Comparison of ENCODE assay signal across 8 mouse cellular contexts in genomic region chr11:106673727-106674611, GRCm38 (mm10).
A peak's percentile ranks its signal among the peaks of the same experiment; 100 is the strongest.
DNase-seq lines count a peak whose midpoint lies in the region; ATAC-seq and TF ChIP-seq lines count a peak whose summit lies in the region.

No protein-coding gene starts in this region.

- no peak for TF ChIP-seq CTCF in lung, postnatal 0 days (IDR thresholded peaks at IDR 0.05)
- TF ChIP-seq CTCF in lung, adult 2 months (IDR thresholded peaks at IDR 0.05; ENCODE audit: insufficient read depth, low read length): no peak
- TF ChIP-seq CTCF in stomach, postnatal 0 days (IDR thresholded peaks at IDR 0.05; ENCODE audit: low read depth): no peak

- no peak for DNase-seq in lung, postnatal 0 days (ENCODE audit: low spot score)
- no peak for DNase-seq in lung, adult 2 months
- DNase-seq in liver, embryonic 11.5 days (ENCODE audit: low spot score): no peak
- DNase-seq in stomach, postnatal 0 days (ENCODE audit: low spot score): no peak
- no peak for DNase-seq in embryo, embryonic 11 days
- no peak for DNase-seq in lung, postnatal 4 days

- TF ChIP-seq POLR2A in lung, adult 2 months (IDR thresholded peaks at IDR 0.05; ENCODE audit: borderline replicate concordance, extremely low read depth, low read depth, low read length): no peak

- H3K4me1 ChIP-seq in lung, postnatal 0 days (ENCODE audit: insufficient read depth, low read depth, low read length): peaks cover 32% of the 10 kb centered on the region; the same call in 1 of the 2 replicates
- peaks cover 56% of the 10 kb centered on the region for H3K4me1 ChIP-seq in lung, adult 2 months (ENCODE audit: control insufficient read depth, insufficient read depth, low read length)
- peaks cover 37% of the 10 kb centered on the region for H3K4me1 ChIP-seq in forebrain, embryonic 16.5 days (replicated peaks; ENCODE audit: control insufficient read depth, insufficient read depth, low read length)
- H3K4me1 ChIP-seq in liver, embryonic 11.5 days (replicated peaks; ENCODE audit: control insufficient read depth, insufficient read depth, low read length): peaks cover 28% of the 10 kb centered on the region
- H3K4me1 ChIP-seq in stomach, postnatal 0 days (replicated peaks; ENCODE audit: control insufficient read depth, insufficient read depth): peaks cover 6% of the 10 kb centered on the region; the same call in 1 of the 2 replicates

- H3K9me3 ChIP-seq in lung, postnatal 0 days (ENCODE audit: low read length): no peaks in the 10 kb centered on the region
- H3K9me3 ChIP-seq in forebrain, embryonic 16.5 days (ENCODE audit: control insufficient read depth, low read length): no peaks in the 10 kb centered on the region
- no peaks in the 10 kb centered on the region for H3K9me3 ChIP-seq in liver, embryonic 11.5 days (ENCODE audit: control insufficient read depth, low read length)
- no peaks in the 10 kb centered on the region for H3K9me3 ChIP-seq in stomach, postnatal 0 days (ENCODE audit: control insufficient read depth, low read length)

- H3K36me3 ChIP-seq in lung, postnatal 0 days (ENCODE audit: insufficient read depth, low read length): no peaks in the 10 kb centered on the region
- no peaks in the 10 kb centered on the region for H3K36me3 ChIP-seq in forebrain, embryonic 16.5 days (ENCODE audit: control insufficient read depth, insufficient read depth)
- H3K36me3 ChIP-seq in liver, embryonic 11.5 days (ENCODE audit: control insufficient read depth, insufficient read depth, low read length): no peaks in the 10 kb centered on the region
- H3K36me3 ChIP-seq in stomach, postnatal 0 days (ENCODE audit: control insufficient read depth, insufficient read depth, low read length): no peaks in the 10 kb centered on the region

- 51% methylated on average over 8 of the region's 8 CpGs for WGBS in lung, postnatal 0 days
- 35% methylated on average over 8 of the region's 8 CpGs for WGBS in lung, adult 2 months
- 69% methylated on average over 8 of the region's 8 CpGs for WGBS in forebrain, embryonic 16.5 days
- WGBS in liver, embryonic 11.5 days: 73% methylated on average over 8 of the region's 8 CpGs
- 55% methylated on average over 8 of the region's 8 CpGs for WGBS in stomach, postnatal 0 days

- H3K27ac ChIP-seq in lung, postnatal 0 days (ENCODE audit: low read length): peak overlapping the region; percentile 85; the same call in 1 of the 2 replicates
- H3K27ac ChIP-seq in forebrain, embryonic 16.5 days (ENCODE audit: low read length): peak overlapping the region; percentile 83
- peak overlapping the region; percentile 57 for H3K27ac ChIP-seq in liver, embryonic 11.5 days (ENCODE audit: low read depth, low read length)
- peak overlapping the region; percentile 89 for H3K27ac ChIP-seq in stomach, postnatal 0 days (replicated peaks)

- H3K4me3 ChIP-seq in lung, postnatal 0 days (ENCODE audit: low read depth, low read length): no peak overlapping the region
- H3K4me3 ChIP-seq in lung, adult 2 months (replicated peaks; ENCODE audit: extremely low read depth, low read depth, low read length): no peak overlapping the region
- no peak overlapping the region for H3K4me3 ChIP-seq in forebrain, embryonic 16.5 days (replicated peaks; ENCODE audit: low read length)
- H3K4me3 ChIP-seq in liver, embryonic 11.5 days (ENCODE audit: low read depth, low read length): no peak overlapping the region
- no peak overlapping the region for H3K4me3 ChIP-seq in stomach, postnatal 0 days (ENCODE audit: low read depth, low read length)

- H3K27me3 ChIP-seq in lung, postnatal 0 days (replicated peaks; ENCODE audit: insufficient read depth, low read length): no peaks in the 10 kb centered on the region
- H3K27me3 ChIP-seq in forebrain, embryonic 16.5 days (replicated peaks; ENCODE audit: control insufficient read depth, insufficient read depth, low read length): no peaks in the 10 kb centered on the region
- H3K27me3 ChIP-seq in liver, embryonic 11.5 days (replicated peaks; ENCODE audit: control insufficient read depth, insufficient read depth, low read length): no peaks in the 10 kb centered on the region
- no peaks in the 10 kb centered on the region for H3K27me3 ChIP-seq in stomach, postnatal 0 days (ENCODE audit: control insufficient read depth, insufficient read depth, low read length)

- H3K9ac ChIP-seq in lung, postnatal 0 days (replicated peaks; ENCODE audit: low read depth): no peak overlapping the region
- H3K9ac ChIP-seq in forebrain, embryonic 16.5 days (replicated peaks; ENCODE audit: low read depth, low read length): peak overlapping the region; percentile 12; the same call in 1 of the 2 replicates
- no peak overlapping the region for H3K9ac ChIP-seq in liver, embryonic 11.5 days (ENCODE audit: low read depth, low read length)
- H3K9ac ChIP-seq in stomach, postnatal 0 days (ENCODE audit: low read length): 0 out of 2 replicates have a peak overlapping the region, but pooled peaks have one; percentile 18

- 0 out of 2 replicates have a peak overlapping the region, but pooled peaks have one; percentile 22 for H3K4me2 ChIP-seq in lung, postnatal 0 days (replicated peaks; ENCODE audit: low read depth, low read length)
- H3K4me2 ChIP-seq in forebrain, embryonic 16.5 days (ENCODE audit: low read length): peak overlapping the region; percentile 18; the same call in 1 of the 2 replicates
- H3K4me2 ChIP-seq in liver, embryonic 11.5 days: peak overlapping the region; percentile 48
- H3K4me2 ChIP-seq in stomach, postnatal 0 days (replicated peaks; ENCODE audit: low read depth): peak overlapping the region; percentile 44

- no peak for ATAC-seq in lung, postnatal 0 days
- no peak; the same call in 1 of the 2 replicates for ATAC-seq in forebrain, embryonic 16.5 days
- ATAC-seq in liver, embryonic 11.5 days (replicated peaks; ENCODE audit: low FRiP score): 0 out of 2 replicates have a peak, but pooled peaks have one; percentile 6
- no peak for ATAC-seq in stomach, postnatal 0 days (ENCODE audit: low FRiP score, low TSS enrichment)
- no peak for ATAC-seq in granulocyte monocyte progenitor cell, adult 5-6 weeks (replicated peaks; ENCODE audit: poor library complexity, severe bottlenecking)

- TF ChIP-seq EP300 in lung, postnatal 0 days (IDR thresholded peaks at IDR 0.05): no peak
- TF ChIP-seq EP300 in stomach, postnatal 0 days (optimal IDR thresholded peaks at IDR 0.05): no peak

Comparison
In these comparisons a context has a peak if more than half of its experiments do, and no peak if none do; other contexts are left out.
1. H3K9ac ChIP-seq: peak in forebrain, embryonic 16.5 days (single experiment) and stomach, postnatal 0 days (single experiment); none in lung, postnatal 0 days (single experiment) and liver, embryonic 11.5 days (single experiment).
2. Peak in every context shown above with its lines, with median percentiles within 50 percentile points of each other: H3K27ac ChIP-seq and H3K4me2 ChIP-seq.